Mouse (Mus musculus) layer of hippocampus, postnatal 14 days (tissue): ENCODE results near the gene Pcdh7. TPM values are rescaled to one million over a fixed set of nuclear protein-coding genes. Genes with fewer than 3 reads are reported as not detected.
"Not testable (repeated sequence)": the region's sequence is repeated elsewhere in the genome, so short reads cannot be mapped to it uniquely, and the experiment has no call there.

Experiments
- DNase-seq, 2 experiments: peaks; one replicate each; pipeline ENCODE4 v3.0.0; 2021 to 2022; ENCODE audit warnings: low spot score in 2 of 2, mixed read lengths in 1 of 2
- long read RNA-seq, 2 experiments: library from polyadenylated mRNA; stranded (forward); transcript quantifications; one replicate each; pipeline ENCODE4 v2.0.0; 2021
- total RNA-seq, 2 experiments: library from RNA; stranded (reverse); gene quantifications; 2 replicates each; pipeline ENCODE4 v1.2.3; 2021

Gene Pcdh7
- total RNA-seq = 10 to 100 TPM; 71.9 to 76.5 TPM
- long read RNA-seq, experiment 1, full-length matches to known transcripts = 1 of 4 reads
- long read RNA-seq, experiment 1, partial matches to known transcripts = 0 of 4 reads
- long read RNA-seq, experiment 1, other reads (novel, unspliced or antisense) = 3 of 4 reads
- long read RNA-seq, experiment 2, partial matches to known transcripts = 0 of 4 reads
- long read RNA-seq, experiment 2, other reads (novel, unspliced or antisense) = 4 of 4 reads

DNA sequence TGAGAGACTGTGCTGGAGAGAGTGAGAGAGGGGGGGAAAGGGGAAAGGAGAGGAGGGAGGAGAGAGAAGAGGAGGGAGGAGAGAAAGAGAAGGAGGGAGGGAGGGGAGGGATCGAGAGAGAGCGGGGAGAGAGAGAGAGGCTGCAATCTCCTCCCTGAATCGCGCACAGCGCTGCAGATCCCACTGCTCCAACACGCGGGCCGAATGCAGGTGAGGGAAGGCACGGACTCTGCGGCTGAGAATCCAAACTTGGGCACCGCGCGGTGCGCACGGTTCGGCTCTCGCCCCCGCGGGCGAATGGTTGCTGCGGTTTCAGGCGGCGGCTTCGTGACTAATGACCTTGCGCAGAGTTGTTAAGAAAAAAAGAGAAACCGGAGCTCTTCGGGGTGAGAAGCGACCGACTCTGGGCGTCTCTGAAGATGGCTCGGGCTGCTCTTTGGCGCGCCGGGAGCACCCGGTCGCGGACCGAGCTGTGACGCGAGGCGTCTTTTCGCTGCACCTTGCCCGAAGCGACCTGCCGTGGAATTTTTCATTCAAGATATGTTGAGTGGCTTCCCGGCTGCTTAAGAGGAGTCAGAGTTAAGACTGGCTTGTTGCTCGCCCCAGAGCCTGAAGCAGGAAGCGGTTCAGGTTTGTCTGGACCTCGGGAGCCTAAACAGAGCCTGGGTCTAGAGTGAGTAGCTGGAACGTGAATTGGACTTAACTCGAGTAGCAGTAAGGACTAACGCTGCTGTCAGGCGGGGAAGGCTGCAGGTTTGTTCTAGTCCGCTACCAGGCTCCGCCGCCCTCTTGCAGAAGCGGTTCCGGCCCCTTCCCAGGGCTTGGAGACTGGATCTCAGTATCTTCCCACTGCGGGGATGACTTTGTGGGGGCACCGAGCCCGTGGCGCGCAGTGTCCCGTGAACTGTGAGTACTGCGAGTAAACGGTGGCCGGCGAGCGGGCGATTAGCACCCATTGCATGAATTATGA, at the start of gene Pcdh7:
TSS of gene Pcdh7 (plus strand) at position 62 of the 970 bp plus-strand sequence.
- peak; percentile 53 to 64 for DNase-seq

DNA sequence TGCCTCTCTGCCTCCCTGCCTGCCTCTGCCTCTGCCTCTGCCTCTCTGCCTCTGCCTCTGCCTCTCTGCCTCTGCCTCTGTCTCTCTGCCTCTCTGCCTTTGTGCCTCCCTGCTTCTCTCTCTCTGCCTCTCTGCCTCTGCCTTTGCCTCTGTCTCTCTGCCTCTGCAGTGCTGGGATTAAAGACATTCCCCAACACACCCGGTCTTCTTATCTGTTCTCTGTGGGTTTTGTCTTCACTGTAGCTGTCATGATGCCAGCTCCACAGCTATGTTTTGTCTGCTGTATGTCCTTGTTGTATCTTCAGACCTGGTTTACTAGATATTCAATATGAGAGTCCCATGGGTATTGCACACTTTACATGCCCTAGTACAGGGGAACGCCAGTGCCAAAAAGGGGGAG, 40.8 kb upstream of the Pcdh7 start:
- DNase-seq = not testable (repeated sequence)

DNA sequence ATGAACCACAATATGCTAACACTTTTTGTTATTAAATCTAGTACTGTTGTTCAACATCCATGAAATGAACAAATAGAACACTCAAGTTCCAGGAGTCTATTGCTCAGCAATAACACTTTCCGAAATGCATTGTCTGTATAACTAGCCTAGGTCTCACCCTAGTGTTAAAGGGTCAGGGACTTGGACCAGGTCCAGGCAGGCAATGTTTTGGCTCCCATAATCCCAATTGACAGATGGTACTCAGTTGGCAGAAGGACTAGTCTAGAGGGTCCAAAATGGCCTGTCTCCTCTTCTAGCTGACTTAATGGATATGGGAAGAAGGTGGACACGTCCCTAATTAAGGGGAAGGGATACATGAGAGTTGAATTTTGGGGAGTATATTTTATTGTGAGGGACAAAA, 9.4 kb upstream of the Pcdh7 start:
- DNase-seq = no peak

DNA sequence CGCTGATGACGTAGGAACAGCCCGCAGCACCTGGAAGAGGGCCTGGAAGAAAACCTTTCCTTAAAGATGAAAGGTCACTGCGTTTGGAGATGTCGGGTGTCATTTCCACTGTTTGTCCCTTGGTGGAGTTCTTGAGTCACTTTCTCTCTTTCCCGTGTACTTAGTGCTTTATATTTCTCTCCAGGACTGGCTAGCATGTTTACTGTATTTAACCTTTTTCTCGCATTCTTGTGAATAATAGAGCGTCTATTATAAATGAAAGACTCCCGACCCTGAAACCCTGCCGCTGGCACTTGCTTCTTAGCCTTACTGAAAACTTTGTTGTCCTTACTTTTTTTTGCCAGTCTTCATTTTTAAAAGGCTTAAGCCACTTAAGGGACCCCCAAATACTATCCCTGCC, 3.8 kb upstream of the Pcdh7 start:
- peak; percentile 17 to 43 for DNase-seq

DNA sequence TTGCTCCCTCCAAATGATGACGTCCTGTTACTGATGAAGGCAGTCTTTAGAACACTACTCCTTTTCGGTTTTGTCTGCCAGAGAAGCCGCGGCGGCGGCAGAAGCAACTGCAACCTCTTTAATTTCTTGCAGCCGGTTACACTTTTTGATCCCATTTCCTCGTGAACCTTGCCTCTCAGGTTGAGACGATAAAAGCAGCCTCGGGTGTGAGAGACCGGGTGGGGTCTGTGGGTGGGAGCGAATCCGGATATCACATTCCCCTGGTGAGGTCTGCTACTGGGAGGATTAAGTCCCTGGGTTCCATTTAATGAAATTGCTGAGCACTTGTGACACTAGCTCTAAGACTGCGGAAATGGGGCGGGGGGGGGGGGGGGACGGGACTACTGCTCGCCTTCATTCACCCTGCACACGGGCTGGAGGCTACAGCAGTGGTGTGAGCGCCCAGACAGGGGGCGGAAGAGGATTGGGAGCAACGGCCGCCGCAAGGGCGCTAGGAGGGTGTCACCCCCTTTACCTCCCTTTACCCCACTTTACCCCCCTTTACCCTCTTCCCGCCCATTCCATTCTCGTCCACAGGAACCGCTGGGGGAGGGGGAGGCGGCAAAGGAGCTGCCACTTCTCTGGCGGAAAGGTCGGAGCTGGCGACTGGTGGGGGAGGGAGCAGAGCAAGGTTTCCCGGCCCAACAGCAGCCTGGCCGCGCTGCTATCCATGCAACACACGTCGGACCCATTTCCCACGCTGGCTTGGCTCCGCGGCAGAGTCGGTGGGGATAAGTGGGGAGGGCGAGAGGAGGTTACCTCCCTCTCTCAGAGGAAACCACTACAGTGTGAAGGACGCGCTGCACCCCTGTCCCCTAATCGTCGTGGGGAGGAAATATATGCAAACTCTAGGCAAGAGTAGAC, 2.9 kb upstream of the Pcdh7 start:
- peak; percentile 67 to 75 for DNase-seq

DNA sequence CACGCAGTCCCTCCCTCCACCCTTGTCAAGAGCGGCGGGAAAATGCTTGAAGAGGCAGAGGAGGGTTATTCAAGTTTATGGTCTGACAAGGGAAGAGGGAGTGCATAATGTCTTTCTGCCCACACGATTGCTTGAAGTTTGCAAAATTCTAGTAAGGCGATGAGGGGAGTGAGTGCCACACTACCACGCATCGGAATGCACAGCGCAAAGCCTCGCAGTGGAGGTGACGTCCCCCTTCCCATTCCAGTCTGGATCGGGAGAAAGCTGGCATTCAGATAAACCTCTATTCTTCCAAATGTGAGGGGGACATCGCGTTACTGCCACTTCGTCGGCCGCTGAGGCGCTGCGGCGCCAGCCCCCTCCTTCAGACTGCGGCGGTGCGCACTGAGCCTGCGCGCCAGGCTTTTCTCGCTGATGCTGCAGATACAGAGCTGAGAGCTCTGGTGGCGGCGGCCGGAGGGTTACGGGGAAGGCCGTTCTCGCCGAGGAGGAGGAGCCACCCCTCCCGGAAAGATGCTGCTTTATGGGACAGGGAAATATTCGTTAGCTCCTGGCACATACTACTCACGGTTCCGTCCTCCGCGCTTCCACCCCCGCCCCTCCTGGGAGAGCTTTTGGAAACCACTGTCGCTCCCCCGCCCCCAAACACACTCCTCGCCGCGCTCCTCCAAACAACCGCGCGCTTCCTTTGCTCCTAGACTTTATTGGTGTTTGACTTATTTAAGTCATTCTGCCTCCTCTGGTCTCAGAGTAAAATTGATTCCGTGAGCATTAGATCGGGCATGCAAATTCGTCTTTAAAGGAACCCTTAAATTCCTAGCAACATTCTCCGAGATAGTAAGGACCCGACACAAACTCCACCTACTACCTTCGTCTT, 2.0 kb upstream of the Pcdh7 start:
- DNase-seq = peak; percentile 78 to 81

DNA sequence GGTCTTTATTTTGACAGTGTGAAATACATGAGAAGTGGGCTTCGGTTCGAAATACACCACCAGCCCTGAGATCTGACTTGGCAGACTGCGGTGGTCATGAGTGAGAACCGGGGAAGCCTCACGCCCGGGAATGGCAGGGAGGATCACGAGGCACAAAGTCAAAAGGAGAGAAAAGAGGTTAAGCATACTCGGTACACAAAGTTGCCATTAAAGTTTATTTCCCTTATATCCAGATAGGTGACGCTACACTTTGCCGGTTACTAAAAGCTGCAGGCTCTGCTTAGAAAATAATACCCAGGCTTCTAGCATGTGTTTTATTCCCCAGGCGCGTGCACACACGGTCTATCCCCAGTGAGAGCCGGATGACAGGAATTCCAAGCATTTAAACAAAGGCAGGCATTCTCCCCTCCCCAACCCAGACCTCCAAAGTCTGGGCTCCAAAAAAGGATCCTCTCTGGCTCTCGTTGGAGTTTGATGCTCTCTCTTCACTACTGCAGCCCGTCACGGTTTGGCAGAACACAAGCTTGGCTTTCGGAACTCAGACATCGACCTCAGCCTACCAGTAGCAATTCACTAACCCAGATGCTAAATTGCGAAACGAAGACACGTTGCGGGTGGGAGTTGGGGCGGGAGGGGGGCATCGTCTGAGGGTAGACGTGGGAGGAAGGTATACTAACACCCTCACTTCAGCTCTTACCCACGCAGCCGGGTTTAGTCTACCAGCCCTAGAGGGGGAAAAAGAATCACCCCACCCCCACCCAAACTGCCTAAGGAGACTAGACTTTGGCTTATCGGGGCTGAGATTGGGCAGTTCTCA, 1.1 kb upstream of the Pcdh7 start:
- peak; percentile 61 to 70 for DNase-seq

DNA sequence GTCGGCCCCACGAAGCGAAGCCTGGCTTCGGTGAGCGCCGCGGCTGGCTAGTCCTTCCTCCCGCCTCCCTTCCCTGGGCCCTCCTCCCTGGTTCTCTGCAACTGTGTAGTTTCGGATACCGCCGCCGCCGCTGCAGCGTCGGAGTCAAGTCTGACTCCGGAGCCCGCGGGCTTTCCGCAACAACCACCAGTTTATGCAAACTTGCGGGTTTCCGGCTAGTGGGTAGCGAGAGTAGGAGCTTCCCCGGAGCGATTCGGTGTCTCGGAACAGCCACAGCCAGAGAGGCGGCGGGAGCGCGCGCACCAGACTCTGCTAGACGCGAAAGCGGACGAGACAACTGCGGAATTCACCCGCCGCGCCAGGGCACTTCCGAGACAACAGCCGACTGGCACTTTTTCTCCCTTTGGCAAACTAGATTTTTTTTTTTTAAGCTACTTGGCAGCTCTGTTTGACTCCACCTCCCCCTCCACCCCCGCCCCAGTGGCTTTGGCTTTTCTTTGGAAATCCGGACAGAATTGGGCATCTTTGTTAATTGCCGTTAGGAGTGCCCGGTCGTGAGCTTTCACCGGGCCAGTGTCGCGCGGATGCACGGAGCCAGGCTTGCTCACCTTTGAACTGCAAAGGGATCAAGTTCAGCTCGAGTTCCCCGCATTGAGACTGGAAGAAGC, 395 bp upstream of the Pcdh7 start:
- peak; percentile 49 to 63 for DNase-seq

DNA sequence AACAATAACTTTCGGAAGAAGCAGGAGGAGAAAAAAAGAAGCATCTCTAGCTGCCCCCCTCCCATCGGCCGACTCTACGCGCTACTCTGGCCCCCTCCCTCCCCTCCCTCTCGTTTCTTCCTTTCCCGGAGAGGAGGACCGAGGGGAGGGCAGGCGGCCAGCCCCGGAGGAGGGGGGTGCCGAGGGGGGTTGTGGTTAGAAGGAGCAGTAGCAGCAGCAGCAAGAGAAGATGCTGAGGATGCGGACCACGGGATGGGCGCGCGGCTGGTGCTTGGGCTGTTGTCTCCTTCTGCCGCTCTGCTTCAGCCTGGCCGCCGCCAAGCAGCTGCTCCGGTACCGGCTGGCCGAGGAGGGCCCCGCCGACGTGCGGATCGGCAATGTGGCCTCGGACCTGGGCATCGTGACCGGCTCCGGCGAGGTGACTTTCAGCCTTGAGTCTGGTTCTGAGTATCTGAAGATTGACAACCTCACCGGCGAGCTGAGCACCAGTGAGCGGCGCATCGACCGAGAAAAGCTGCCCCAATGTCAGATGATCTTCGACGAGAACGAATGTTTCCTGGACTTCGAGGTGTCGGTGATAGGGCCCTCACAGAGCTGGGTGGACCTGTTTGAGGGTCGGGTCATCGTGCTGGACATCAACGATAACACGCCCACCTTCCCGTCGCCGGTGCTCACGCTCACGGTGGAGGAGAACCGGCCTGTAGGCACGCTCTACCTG, 1.3 kb downstream of the Pcdh7 start:
- peak; percentile 61 to 68 for DNase-seq

DNA sequence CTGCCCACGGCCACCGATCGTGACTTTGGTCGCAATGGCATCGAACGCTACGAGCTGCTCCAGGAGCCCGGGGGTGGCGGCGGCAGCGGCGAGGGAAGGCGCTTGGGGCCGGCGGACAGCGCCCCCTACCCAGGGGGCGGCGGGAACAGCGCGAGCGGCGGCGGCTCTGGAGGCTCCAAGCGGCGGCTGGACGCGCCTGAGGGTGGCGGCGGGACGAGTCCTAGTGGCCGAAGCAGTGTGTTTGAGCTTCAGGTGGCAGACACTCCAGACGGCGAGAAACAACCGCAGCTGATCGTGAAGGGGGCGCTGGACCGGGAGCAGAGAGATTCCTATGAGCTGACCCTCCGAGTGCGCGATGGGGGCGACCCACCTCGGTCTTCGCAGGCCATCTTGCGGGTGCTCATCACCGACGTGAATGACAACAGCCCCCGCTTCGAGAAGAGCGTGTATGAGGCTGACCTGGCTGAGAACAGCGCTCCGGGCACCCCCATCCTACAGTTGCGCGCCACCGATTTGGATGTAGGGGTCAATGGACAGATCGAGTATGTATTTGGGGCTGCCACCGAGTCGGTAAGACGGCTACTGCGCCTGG, 1.9 kb downstream of the Pcdh7 start:
- peak in 1 of 2 experiments; percentile 58 for DNase-seq

DNA sequence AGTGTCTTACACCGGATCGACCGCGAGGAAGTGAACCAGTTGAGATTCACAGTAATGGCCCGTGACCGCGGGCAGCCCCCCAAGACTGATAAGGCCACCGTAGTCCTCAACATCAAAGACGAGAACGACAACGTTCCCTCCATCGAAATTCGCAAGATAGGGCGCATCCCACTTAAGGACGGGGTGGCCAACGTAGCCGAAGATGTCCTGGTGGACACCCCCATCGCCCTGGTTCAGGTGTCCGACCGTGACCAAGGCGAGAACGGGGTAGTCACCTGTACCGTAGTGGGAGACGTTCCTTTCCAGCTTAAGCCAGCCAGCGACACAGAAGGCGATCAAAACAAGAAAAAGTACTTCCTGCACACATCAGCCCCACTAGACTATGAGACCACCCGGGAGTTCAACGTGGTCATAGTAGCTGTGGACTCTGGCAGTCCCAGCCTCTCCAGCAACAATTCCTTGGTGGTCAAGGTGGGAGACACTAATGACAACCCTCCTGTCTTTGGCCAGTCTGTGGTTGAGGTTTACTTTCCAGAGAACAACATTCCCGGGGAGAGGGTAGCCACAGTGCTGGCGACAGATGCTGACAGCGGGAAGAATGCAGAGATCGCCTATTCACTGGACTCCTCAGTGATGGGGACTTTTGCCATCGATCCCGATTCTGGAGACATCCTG, 2.6 kb downstream of the Pcdh7 start:
- peak in 1 of 2 experiments; percentile 4 for DNase-seq

DNA sequence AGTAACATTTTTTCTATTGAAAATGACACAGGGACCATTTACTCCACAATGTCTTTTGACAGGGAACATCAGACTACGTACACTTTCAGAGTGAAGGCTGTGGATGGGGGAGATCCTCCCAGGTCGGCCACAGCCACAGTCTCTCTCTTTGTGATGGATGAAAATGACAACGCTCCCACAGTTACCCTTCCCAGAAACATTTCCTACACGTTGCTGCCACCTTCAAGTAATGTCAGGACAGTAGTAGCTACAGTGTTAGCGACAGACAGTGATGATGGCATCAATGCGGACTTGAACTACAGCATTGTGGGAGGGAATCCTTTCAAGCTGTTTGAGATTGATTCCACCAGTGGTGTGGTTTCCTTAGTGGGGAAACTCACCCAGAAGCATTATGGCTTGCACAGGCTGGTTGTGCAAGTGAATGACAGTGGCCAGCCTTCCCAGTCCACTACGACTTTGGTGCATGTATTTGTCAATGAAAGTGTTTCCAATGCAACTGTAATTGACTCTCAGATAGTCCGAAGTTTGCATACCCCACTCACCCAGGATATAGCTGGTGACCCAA, 3.5 kb downstream of the Pcdh7 start:
- peak in 1 of 2 experiments; percentile 16 for DNase-seq

DNA sequence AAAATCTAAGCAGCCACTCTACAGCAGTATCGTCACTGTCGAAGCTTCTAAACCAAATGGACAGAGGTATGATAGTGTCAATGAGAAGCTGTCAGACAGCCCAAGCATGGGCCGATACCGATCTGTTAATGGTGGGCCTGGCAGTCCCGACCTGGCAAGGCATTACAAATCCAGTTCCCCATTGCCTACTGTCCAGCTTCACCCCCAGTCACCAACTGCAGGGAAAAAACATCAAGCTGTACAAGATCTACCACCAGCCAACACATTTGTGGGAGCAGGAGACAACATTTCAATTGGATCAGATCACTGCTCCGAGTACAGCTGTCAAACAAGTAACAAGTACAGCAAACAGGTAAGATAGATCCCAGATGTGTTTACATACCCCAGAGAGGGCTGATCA, 4.2 kb downstream of the Pcdh7 start:
- peak in 1 of 2 experiments; percentile 15 for DNase-seq

DNA sequence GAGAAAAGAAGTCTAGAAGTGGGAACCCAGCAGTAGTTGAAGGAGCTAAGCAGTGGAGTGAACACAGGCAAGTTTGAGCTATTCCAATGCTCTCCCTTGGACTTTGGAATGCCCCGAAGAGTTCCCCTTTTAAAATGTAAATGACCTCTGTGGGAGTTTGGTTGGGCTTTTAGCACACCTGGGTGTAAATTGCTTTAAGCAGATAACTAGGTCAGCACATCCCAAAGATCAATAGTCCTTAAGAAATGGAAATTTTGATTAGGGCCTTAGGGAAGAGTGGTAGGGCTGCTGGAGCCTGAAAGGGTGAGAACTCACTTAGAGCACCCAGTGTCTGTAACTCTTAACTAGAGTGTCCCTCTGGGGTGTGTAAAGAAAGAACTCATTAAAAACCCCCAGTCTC, 15.7 kb downstream of the Pcdh7 start:
- no peak for DNase-seq

DNA sequence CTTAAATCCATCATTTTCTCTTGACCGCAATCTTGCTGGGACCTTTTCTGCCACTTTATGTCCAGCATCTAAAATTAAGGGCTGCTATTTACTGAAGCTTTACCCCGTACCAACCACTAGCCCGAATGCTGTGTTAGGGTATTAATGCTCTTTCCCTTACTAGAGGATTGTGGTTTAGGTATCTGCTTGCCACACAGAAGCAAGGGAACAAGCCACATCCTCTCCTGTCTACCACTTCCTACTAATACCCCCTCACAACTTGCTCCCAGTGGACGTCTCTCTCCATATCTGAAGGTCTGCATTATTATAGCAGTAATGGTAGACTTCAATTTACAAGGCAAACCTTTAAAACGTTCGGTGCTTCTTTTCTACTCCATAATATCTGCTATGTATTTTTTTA, 18.0 kb downstream of the Pcdh7 start:
- no peak for DNase-seq

DNA sequence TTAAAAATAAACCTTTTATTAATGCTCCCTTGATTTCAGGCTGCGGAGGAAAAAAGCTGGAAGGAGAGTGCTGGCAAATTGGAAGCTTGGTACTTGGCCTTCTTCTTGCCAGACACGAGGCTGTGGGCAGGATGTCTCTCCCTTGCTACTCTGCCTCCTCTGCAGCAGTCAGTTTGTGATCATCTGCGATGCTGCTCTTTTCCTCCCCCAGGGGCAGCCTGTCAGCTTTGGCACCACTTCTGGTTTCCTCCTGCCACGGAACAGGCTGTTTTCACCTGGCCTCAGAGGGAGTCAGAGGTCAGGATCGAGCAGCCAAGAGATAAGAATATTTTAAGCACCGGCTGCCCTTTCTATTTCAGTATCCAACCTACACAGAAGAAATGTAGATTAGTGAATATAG, 25.2 kb downstream of the Pcdh7 start:
- DNase-seq = peak in 1 of 2 experiments; percentile 16
